Mouse (Mus musculus) spleen, adult 2 months (tissue): ENCODE results near the gene Cers5.
"Not testable (repeated sequence)": the region's sequence is repeated elsewhere in the genome, so short reads cannot be mapped to it uniquely, and the experiment has no call there.

Experiments used
- CTCF ChIP-seq: fragments of 200-500 bp; IDR thresholded peaks from 2 replicates; pipeline ENCODE4 v1.5.1; 2011; ENCODE audit warnings: mild to moderate bottlenecking, inconsistent platforms; ENCODE audit not compliant: insufficient read depth, insufficient read length, insufficient replicate concordance; ENCODE audit errors: extremely low read depth
- POLR2A ChIP-seq: fragments of 200-500 bp; IDR thresholded peaks from 2 replicates; pipeline ENCODE4 v1.6.1; 2011; ENCODE audit warnings: low read depth, low read length, inconsistent platforms

- not testable (repeated sequence) for TF ChIP-seq POLR2A, CTCF
Observed at GRCm38 (mm10) chr15:99701640-99701998, 71.1 kb downstream of the Cers5 start.
